Mouse (Mus musculus): ENCODE results near the gene Elk3. TPM values are rescaled to one million over a fixed set of nuclear protein-coding genes. Genes with fewer than 3 reads are reported as not detected.
A peak's percentile ranks its signal among the peaks of the same experiment; 100 is the strongest.

Elk3 gene
- polyA plus RNA-seq, 1 experiment from 2014 or later, result 21.9 TPM

GRCm38 (mm10) chr10:93309131-93309933 is 1.6 kb downstream of the Elk3 start:
- ATAC-seq, result peak; percentile 74
- 0 out of 2 replicates have a peak, but pooled peaks cover 5% of the 10 kb centered on the region for H3K4me1 ChIP-seq (replicated peaks)
- WGBS, result under 1% methylated on average over 17 of the region's 23 CpGs

GRCm38 (mm10) chr10:93306367-93306766 is 4.6 kb downstream of the Elk3 start:
- no peak overlapping the region for H3K4me2 ChIP-seq (replicated peaks)

More at GRCm38 (mm10) chr10:93309131-93309933, 1.6 kb downstream of the Elk3 start:
- Histone ChIP-seq H3K4me2 (replicated peaks) (peak overlapping the region; percentile 98), H3K27me3 (replicated peaks) (peaks cover 3% of the 10 kb centered on the region; the same call in 1 of the 2 replicates), H3K9ac (peak overlapping the region; percentile 81), H3K36me3 (no peaks in the 10 kb centered on the region), H3K9me3 (no peaks in the 10 kb centered on the region), H3K4me3 (replicated peaks) (peak overlapping the region; percentile 74), H3K27ac (peak overlapping the region; percentile 90)

DNA sequence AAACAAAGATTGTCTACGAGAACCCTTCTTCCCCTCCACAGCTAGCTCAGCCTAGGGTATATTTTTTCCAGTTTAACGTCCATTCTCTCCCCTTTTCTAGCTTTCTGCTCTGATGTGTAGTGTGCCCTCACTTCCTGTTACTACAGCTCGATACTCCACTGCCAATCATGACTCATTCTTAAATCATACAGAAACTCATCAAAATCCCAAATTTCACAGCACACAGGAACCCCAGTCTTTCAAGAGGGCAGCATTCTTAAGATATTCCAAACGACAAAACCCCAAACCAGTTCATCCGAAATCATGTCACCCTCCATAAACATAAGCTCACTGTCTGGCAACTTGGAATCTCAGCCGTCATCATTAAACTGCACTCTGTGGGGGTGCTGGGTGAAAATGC is 5.0 kb downstream of the Elk3 start:
- WGBS, result 52% methylated on average over 6 of the region's 6 CpGs
- Histone ChIP-seq H3K4me1 (replicated peaks) (no peaks in the 10 kb centered on the region), H3K27ac (no peak overlapping the region; the same call in 1 of the 2 replicates), H3K4me3 (replicated peaks) (no peak overlapping the region), H3K4me2 (replicated peaks) (no peak overlapping the region), H3K9me3 (no peaks in the 10 kb centered on the region), H3K27me3 (replicated peaks) (peaks cover under 1% of the 10 kb centered on the region; the same call in 1 of the 2 replicates), H3K36me3 (no peaks in the 10 kb centered on the region), H3K9ac (no peak overlapping the region)
- no peak for ATAC-seq

More at GRCm38 (mm10) chr10:93306367-93306766, 4.6 kb downstream of the Elk3 start:
- no peaks in the 10 kb centered on the region for H3K36me3 ChIP-seq
- H3K4me1 ChIP-seq (replicated peaks), result 0 out of 2 replicates have a peak, but pooled peaks cover under 1% of the 10 kb centered on the region
- H3K9ac ChIP-seq, result no peak overlapping the region
- no peak for ATAC-seq
- H3K27ac ChIP-seq, result no peak overlapping the region
- no peak overlapping the region for H3K4me3 ChIP-seq (replicated peaks)
- 78% methylated on average over 11 of the region's 11 CpGs for WGBS
- peaks cover 3% of the 10 kb centered on the region; the same call in 1 of the 2 replicates for H3K27me3 ChIP-seq (replicated peaks)
- H3K9me3 ChIP-seq, result no peaks in the 10 kb centered on the region

- Histone ChIP-seq H3K27ac (no peak overlapping the region), H3K27me3 (replicated peaks) (no peaks in the 10 kb centered on the region), H3K4me3 (replicated peaks) (no peak overlapping the region), H3K36me3 (no peaks in the 10 kb centered on the region), H3K9ac (no peak overlapping the region), H3K9me3 (no peaks in the 10 kb centered on the region), H3K4me2 (replicated peaks) (no peak overlapping the region), H3K4me1 (replicated peaks) (no peaks in the 10 kb centered on the region)
- no peak for ATAC-seq
- 68% methylated on average over 4 of the region's 4 CpGs for WGBS
Observed at GRCm38 (mm10) chr10:93303231-93303630, 7.7 kb downstream of the Elk3 start.

- 69% methylated on average over 8 of the region's 8 CpGs for WGBS
Observed at GRCm38 (mm10) chr10:93301831-93302230, 9.1 kb downstream of the Elk3 start.

GRCm38 (mm10) chr10:93298208-93298607 is 12.7 kb downstream of the Elk3 start:
- Histone ChIP-seq H3K9me3 (no peaks in the 10 kb centered on the region), H3K4me3 (replicated peaks) (no peak overlapping the region), H3K9ac (no peak overlapping the region), H3K27me3 (replicated peaks) (no peaks in the 10 kb centered on the region), H3K27ac (no peak overlapping the region), H3K36me3 (no peaks in the 10 kb centered on the region), H3K4me2 (replicated peaks) (no peak overlapping the region), H3K4me1 (replicated peaks) (peaks cover 7% of the 10 kb centered on the region; the same call in 1 of the 2 replicates)
- no peak for ATAC-seq
- WGBS, result 54% methylated on average over 7 of the region's 7 CpGs

More at GRCm38 (mm10) chr10:93301831-93302230, 9.1 kb downstream of the Elk3 start:
- no peak overlapping the region for H3K4me3 ChIP-seq (replicated peaks)
- no peak overlapping the region for H3K27ac ChIP-seq
- no peaks in the 10 kb centered on the region for H3K27me3 ChIP-seq (replicated peaks)
- no peaks in the 10 kb centered on the region for H3K9me3 ChIP-seq
- H3K4me1 ChIP-seq (replicated peaks), result no peaks in the 10 kb centered on the region
- no peak overlapping the region for H3K9ac ChIP-seq
- H3K4me2 ChIP-seq (replicated peaks), result no peak overlapping the region
- no peaks in the 10 kb centered on the region for H3K36me3 ChIP-seq
- ATAC-seq, result no peak

DNA sequence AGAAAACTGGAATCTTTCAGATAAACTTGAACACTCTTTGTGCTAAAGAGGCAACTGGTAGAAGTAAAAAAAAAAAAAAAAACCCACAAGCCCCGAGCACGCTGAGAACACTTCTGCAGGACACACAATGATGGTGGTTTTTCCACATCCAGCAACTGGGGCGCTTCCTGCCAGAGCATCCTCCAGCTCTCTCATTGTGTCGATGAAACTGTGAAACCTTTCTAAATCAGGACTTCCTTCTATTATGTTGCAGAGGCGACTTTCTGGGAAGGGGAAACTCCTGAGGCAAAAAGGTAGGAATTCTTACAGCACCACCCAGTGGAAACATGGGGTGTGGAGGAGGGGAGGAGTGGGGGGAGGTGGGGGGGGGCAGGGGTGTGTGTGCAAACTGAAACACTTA is 13.2 kb downstream of the Elk3 start:
- no peak overlapping the region for H3K27ac ChIP-seq
- ATAC-seq, result no peak
- H3K9me3 ChIP-seq, result no peaks in the 10 kb centered on the region
- H3K4me3 ChIP-seq (replicated peaks), result no peak overlapping the region
- no peak overlapping the region for H3K4me2 ChIP-seq (replicated peaks)
- H3K4me1 ChIP-seq (replicated peaks), result peaks cover 7% of the 10 kb centered on the region; the same call in 1 of the 2 replicates
- 46% methylated on average over 5 of the region's 5 CpGs for WGBS
- no peaks in the 10 kb centered on the region for H3K27me3 ChIP-seq (replicated peaks)
- H3K9ac ChIP-seq, result no peak overlapping the region
- H3K36me3 ChIP-seq, result no peaks in the 10 kb centered on the region

DNA sequence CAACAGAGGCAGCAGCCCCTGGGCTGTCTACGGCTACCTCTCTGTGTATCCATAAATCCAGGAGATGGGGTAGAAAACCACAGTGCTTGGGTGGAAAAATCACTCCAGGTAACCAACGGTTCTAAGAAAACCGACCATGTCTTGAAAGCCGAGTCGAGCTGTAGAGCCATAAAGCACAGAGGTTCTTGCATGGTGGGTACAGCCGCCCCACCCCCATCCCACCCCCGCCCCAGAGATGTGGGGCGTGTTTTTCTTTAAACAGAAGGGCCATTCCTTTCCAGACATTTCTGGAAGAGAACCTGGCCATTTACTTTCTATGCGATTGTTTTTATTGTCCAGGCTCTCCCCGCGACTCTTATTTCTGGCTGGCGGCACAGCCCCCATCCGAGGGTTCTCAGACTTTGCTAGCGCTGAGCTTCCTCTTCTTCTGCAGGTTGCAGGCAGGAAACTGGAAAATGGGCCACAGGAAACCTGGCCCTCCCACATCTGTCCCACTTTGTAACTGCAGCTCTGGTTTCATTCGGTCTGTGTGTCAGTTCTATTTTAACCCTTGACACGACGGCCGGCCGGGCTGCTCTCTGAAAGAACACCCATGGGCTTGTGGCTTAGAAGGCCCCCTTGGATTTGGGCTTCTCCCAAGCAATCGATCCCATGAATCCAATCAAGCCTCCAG is 16.3 kb downstream of the Elk3 start:
- Histone ChIP-seq H3K4me3 (replicated peaks) (no peak overlapping the region), H3K9me3 (no peaks in the 10 kb centered on the region), H3K27ac (no peak overlapping the region), H3K4me2 (replicated peaks) (peak overlapping the region; percentile 26; the same call in 1 of the 2 replicates), H3K36me3 (no peaks in the 10 kb centered on the region), H3K4me1 (replicated peaks) (peaks cover 7% of the 10 kb centered on the region; the same call in 1 of the 2 replicates), H3K27me3 (replicated peaks) (no peaks in the 10 kb centered on the region), H3K9ac (no peak overlapping the region)
- no peak for ATAC-seq
- 32% methylated on average over 20 of the region's 20 CpGs for WGBS

- no peak overlapping the region for H3K4me2 ChIP-seq (replicated peaks)
- H3K27me3 ChIP-seq (replicated peaks), result no peaks in the 10 kb centered on the region
- H3K36me3 ChIP-seq, result no peaks in the 10 kb centered on the region
- no peak for ATAC-seq
- 74% methylated on average over 7 of the region's 7 CpGs for WGBS
- H3K9ac ChIP-seq, result no peak overlapping the region
- H3K9me3 ChIP-seq, result no peaks in the 10 kb centered on the region
- H3K27ac ChIP-seq, result no peak overlapping the region
- peaks cover 7% of the 10 kb centered on the region; the same call in 1 of the 2 replicates for H3K4me1 ChIP-seq (replicated peaks)
- no peak overlapping the region for H3K4me3 ChIP-seq (replicated peaks)
Observed at GRCm38 (mm10) chr10:93293621-93294020, 17.3 kb downstream of the Elk3 start.

DNA sequence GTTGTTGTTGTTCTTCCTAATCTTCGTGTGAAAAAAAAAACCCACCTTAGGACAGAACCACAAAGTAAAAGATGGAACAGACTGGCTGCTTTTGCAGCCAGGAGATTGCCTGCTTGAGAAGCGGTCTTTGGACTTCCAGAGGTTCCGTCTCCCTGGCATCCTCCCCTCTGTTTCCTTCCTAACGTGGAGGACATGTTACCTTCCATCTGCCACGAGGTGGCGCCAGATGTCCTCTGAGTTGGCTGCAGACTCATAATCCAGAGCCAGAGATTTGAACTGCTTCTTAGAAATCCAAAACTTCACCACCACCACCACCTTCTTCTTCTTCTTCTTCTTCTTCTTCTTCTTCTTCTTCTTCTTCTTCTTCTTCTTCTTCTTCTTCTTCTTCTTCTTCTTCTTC is 19.1 kb downstream of the Elk3 start:
- Histone ChIP-seq H3K9ac (no peak overlapping the region), H3K27ac (no peak overlapping the region), H3K9me3 (no peaks in the 10 kb centered on the region), H3K4me3 (replicated peaks) (no peak overlapping the region), H3K4me2 (replicated peaks) (no peak overlapping the region), H3K4me1 (replicated peaks) (peaks cover 7% of the 10 kb centered on the region; the same call in 1 of the 2 replicates), H3K27me3 (replicated peaks) (no peaks in the 10 kb centered on the region), H3K36me3 (no peaks in the 10 kb centered on the region)
- 7% methylated on average over 6 of the region's 6 CpGs for WGBS
- ATAC-seq, result peak; percentile 76

GRCm38 (mm10) chr10:93291352-93291751 is 19.6 kb downstream of the Elk3 start:
- Histone ChIP-seq H3K4me2 (replicated peaks) (no peak overlapping the region), H3K27me3 (replicated peaks) (no peaks in the 10 kb centered on the region), H3K9me3 (no peaks in the 10 kb centered on the region), H3K27ac (no peak overlapping the region), H3K4me3 (replicated peaks) (no peak overlapping the region), H3K4me1 (replicated peaks) (peaks cover 7% of the 10 kb centered on the region; the same call in 1 of the 2 replicates), H3K9ac (no peak overlapping the region), H3K36me3 (no peaks in the 10 kb centered on the region)
- peak; percentile 65 for ATAC-seq
- WGBS, result 35% methylated on average over 7 of the region's 7 CpGs

DNA sequence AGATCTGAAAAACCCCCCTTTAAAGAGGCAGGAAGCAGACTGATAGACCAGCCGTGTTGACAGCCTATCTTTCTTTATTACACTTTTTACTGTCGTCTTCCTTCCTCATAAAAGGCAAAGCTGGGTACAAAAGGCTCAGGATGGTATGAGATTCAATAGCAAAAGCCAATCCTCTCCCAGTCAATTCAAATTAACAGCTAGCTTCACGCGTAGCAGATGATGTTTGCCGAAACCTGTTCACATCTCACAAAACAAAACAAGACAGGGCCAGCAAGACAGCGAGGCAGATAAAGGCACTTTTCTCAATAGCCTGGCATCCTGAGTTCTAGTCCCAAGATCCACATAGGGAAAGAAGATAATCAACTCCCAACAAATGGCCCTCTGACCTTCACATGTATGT is 21.5 kb downstream of the Elk3 start:
- no peak for ATAC-seq
- Histone ChIP-seq H3K27ac (no peak overlapping the region), H3K36me3 (no peaks in the 10 kb centered on the region), H3K4me2 (replicated peaks) (no peak overlapping the region), H3K4me3 (replicated peaks) (no peak overlapping the region), H3K4me1 (replicated peaks) (no peaks in the 10 kb centered on the region), H3K9ac (no peak overlapping the region), H3K27me3 (replicated peaks) (no peaks in the 10 kb centered on the region), H3K9me3 (no peaks in the 10 kb centered on the region)
- 67% methylated on average over 6 of the region's 6 CpGs for WGBS

Measured in intestine, embryonic 15.5 days (tissue).